Mouse (Mus musculus) embryonic facial prominence, embryonic 15.5 days (tissue): ENCODE results near the gene Recql. TPM values are rescaled to one million over a fixed set of nuclear protein-coding genes. Genes with fewer than 3 reads are reported as not detected.

Experiments used
- ATAC-seq: fragments of 200-750 bp; cut with Nextera tagmentation; 2 replicates; pipeline ENCODE4 v1.8.0; 2017; ENCODE audit warnings: low read depth, moderate TSS enrichment; ENCODE audit not compliant: insufficient number of reproducible peaks, low FRiP score, low TSS enrichment
- H3K27ac ChIP-seq: fragments of 300-500 bp; sonication (generic); replicated peaks from 2 replicates; pipeline ENCODE4 v1.5.1; 2015; ENCODE audit warnings: mild to moderate bottlenecking, inconsistent platforms
- H3K27me3 ChIP-seq: fragments of 300-500 bp; sonication (generic); 2 replicates; pipeline ENCODE4 v1.6.1; 2015; ENCODE audit warnings: inconsistent platforms
- H3K36me3 ChIP-seq: fragments of 300-500 bp; sonication (generic); 2 replicates; pipeline ENCODE4 v1.6.1; 2015; ENCODE audit warnings: mild to moderate bottlenecking, inconsistent platforms
- H3K4me1 ChIP-seq: fragments of 300-500 bp; sonication (generic); 2 replicates; pipeline ENCODE4 v1.6.1; 2015; ENCODE audit warnings: inconsistent platforms
- H3K4me2 ChIP-seq: fragments of 300-500 bp; sonication (generic); replicated peaks from 2 replicates; pipeline ENCODE4 v1.6.1; 2015; ENCODE audit warnings: mild to moderate bottlenecking, inconsistent platforms
- H3K4me3 ChIP-seq: fragments of 300-500 bp; sonication (generic); replicated peaks from 2 replicates; pipeline ENCODE4 v1.5.1; 2015; ENCODE audit warnings: mild to moderate bottlenecking, inconsistent platforms
- H3K9ac ChIP-seq: fragments of 300-500 bp; sonication (generic); 2 replicates; pipeline ENCODE4 v1.6.1; 2015; ENCODE audit warnings: inconsistent platforms
- H3K9me3 ChIP-seq: fragments of 300-500 bp; sonication (generic); replicated peaks from 2 replicates; pipeline ENCODE4 v1.6.1; 2016; ENCODE audit warnings: inconsistent platforms
- WGBS: fragments of 180-500 bp; shearing (Covaris S2); methylation state at CpG from one replicate; pipeline ENCODE4 v1.1.7; 2015; 5-methylcytosine and 5-hydroxymethylcytosine counted together
- polyA plus RNA-seq: library from polyadenylated mRNA; unstranded; fragments of >200 nt; fragmentation: Nextera tagmentation; extraction: Ambion mirVana; gene quantifications from 2 replicates; pipeline ENCODE4 v1.2.1, GENCODE M21; 2015

The Recql gene
- polyA plus RNA-seq, 1 experiment from 2014 or later: 26.2 TPM

DNA sequence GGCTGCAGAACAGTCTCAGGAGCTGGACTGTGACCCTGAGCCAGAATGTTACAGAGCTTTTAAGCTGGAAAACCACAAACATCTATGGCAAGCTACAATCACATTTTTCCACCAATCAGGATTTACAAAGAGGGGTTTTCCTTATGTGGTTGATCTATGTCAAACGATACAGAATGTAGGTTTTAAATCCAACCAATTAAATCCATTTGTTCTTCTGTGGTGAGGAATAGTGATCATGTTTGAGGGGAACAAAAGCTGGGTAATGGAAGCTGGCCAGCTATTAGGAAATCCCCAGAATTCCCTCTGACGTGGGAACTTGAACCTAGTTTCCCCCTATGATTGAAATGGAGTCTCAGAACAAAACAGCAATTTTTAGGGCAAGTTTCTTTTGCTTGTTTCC lies 47.9 kb downstream of the Recql start:
- no peak; the same call in 1 of the 2 replicates for ATAC-seq
- no peaks in the 10 kb centered on the region for H3K27me3 ChIP-seq
- H3K36me3 ChIP-seq: no peaks in the 10 kb centered on the region
- H3K4me3 ChIP-seq: no peak overlapping the region
- 28% methylated on average over 2 of the region's 2 CpGs for WGBS
- H3K4me2 ChIP-seq: no peak overlapping the region
- H3K4me1 ChIP-seq: no peaks in the 10 kb centered on the region
- H3K27ac ChIP-seq: no peak overlapping the region
- H3K9me3 ChIP-seq: no peaks in the 10 kb centered on the region
- no peak overlapping the region for H3K9ac ChIP-seq

DNA sequence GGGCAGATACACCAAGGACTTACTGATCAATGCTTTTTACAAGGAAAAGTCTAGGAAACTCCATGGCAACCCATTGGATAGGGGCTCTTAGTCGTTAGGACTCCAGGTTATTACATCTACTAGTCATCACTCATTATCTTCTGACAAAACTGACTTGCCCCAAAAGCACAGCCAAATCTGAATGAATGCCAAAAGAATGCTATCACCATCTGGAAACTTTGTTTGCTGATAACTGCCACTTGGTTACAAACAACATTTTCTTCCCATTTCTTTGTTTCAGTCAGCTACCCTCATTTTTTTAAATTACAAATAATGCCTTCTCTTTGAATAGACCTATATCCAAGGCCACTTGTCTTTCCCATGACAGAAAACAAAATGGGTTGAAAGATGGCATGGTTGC lies 57.7 kb downstream of the Recql start:
- no peak overlapping the region for H3K4me3 ChIP-seq
- no peak overlapping the region for H3K9ac ChIP-seq
- H3K36me3 ChIP-seq: no peaks in the 10 kb centered on the region
- no peaks in the 10 kb centered on the region for H3K4me1 ChIP-seq
- no peak overlapping the region for H3K4me2 ChIP-seq
- H3K27me3 ChIP-seq: no peaks in the 10 kb centered on the region
- H3K9me3 ChIP-seq: no peaks in the 10 kb centered on the region
- H3K27ac ChIP-seq: no peak overlapping the region
- 84% methylated on average over 1 of the region's 1 CpGs for WGBS
- no peak for ATAC-seq

DNA sequence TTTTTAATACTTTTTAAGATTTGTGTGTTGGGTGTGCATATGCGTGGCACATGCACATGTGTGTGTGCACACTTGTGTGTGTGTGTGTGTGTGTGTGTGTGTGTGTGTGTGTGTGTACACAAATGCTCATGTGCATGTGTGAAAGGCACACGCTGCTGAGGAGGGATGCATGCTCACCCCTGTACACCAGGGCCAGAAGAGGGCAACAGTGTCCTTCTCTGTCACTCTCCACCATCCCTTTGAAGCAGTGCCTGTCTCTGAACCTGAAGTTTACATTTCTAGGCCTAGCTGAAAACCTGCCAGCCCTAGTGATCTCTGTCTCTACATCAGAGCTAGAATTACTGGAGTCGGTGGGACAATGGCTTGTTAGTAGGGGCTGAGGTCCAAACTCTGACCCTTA lies 60.3 kb downstream of the Recql start:
- Histone ChIP-seq H3K36me3 (no peaks in the 10 kb centered on the region), H3K9me3 (no peaks in the 10 kb centered on the region), H3K27ac (no peak overlapping the region), H3K4me1 (no peaks in the 10 kb centered on the region), H3K9ac (no peak overlapping the region), H3K4me3 (no peak overlapping the region), H3K4me2 (no peak overlapping the region), H3K27me3 (no peaks in the 10 kb centered on the region)
- 75% methylated on average over 3 of the region's 3 CpGs for WGBS
- no peak for ATAC-seq

DNA sequence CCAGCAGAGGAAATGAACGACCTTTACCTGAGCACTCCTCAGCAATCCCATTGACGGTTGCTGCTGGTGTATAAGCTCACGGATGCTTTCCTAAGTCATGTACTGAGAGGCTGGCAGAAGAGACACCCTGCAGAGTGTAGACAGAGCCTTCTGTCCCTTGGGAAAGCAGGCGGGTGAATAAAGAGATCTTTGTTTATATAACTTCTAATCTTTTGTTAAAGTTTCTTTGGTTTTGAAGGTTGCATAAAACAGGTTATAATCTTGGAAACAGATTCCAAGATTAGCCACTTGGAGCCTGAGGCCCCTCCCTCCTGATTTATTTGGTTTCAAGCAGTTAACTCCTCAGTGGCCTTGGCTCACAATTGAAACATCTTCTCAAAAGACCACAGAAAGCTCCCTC lies 64.0 kb downstream of the Recql start, which contains the start of gene Slco1a5:
TSS of gene Slco1a5 (minus strand) at position 101 of the 400 bp plus-strand sequence.
- Histone ChIP-seq H3K9me3 (no peaks in the 10 kb centered on the region), H3K36me3 (no peaks in the 10 kb centered on the region), H3K4me1 (no peaks in the 10 kb centered on the region), H3K4me2 (no peak within 1 kb of the TSS), H3K4me3 (no peak within 1 kb of the TSS), H3K9ac (no peak within 1 kb of the TSS), H3K27me3 (no peaks in the 10 kb centered on the region), H3K27ac (no peak within 1 kb of the TSS)
- 20% methylated on average over 4 of the region's 4 CpGs for WGBS
- no peak for ATAC-seq

DNA sequence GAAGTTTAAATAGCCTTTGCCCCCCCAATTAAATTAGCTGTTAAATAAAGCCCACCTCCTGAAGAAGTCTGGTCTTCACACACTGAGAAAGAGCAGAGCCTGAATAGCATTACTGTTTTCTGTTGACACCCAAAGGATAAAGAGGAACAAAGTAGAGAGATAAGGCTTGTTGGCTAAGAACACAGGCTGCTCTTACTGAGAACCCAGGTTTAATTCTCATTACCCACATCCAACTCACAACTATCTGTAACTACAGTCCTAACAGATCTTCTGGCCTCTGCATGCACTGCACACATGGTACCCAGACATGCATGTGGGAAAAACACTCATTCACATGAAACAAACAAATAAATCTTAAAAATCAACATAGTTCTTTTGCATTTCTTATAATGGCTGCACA lies 69.8 kb downstream of the Recql start:
- H3K36me3 ChIP-seq: no peaks in the 10 kb centered on the region
- no peak overlapping the region for H3K27ac ChIP-seq
- H3K4me1 ChIP-seq: no peaks in the 10 kb centered on the region
- no peak overlapping the region for H3K4me3 ChIP-seq
- no peaks in the 10 kb centered on the region for H3K27me3 ChIP-seq
- H3K4me2 ChIP-seq: no peak overlapping the region
- ATAC-seq: no peak
- H3K9me3 ChIP-seq: no peaks in the 10 kb centered on the region
- no peak overlapping the region for H3K9ac ChIP-seq

DNA sequence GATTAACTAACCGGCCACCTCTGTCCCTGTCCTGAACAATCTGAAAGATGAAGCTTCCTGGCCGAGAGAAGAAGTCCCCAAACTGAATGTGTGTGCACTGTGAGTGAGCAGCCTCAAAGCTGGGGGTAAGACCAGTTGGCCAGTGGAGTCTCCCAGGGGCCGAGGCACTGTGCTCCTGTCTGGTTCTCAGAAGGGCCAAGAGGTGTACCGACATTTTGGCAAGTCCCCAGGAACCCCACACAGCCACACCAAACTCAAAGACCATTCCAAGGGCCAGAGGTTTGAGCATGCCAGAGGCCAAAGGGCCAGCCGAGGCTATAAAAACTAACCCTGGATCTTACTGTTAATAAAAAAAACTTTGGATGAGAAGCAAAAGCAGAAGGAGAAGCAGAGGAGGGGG lies 72.6 kb downstream of the Recql start:
- Histone ChIP-seq H3K27me3 (no peaks in the 10 kb centered on the region), H3K4me3 (no peak overlapping the region), H3K36me3 (no peaks in the 10 kb centered on the region), H3K9ac (no peak overlapping the region), H3K9me3 (0 out of 2 replicates have a peak, but pooled peaks cover 3% of the 10 kb centered on the region), H3K4me1 (no peaks in the 10 kb centered on the region), H3K27ac (no peak overlapping the region), H3K4me2 (no peak overlapping the region)
- no peak for ATAC-seq
- 82% methylated on average over 5 of the region's 5 CpGs for WGBS

DNA sequence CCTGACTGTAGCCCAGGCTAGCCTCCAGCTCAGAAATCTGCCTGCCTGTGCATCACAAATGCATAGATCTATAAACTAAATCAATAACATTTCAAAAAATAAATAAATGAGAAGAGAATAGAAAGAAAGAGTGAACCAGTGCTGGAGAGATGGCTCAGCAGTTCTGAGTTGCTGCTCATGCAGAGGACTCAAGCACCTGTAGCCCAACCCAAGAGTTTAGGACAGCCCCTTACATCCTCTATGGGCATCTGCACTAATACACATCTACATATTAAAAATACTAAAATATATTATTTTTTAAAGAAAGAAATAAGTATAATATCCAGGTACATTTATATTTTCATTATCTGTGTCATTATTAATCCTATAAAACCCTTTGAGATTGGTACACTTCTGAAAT lies 81.8 kb downstream of the Recql start:
- no peaks in the 10 kb centered on the region for H3K27me3 ChIP-seq
- no peaks in the 10 kb centered on the region for H3K4me1 ChIP-seq
- no peak overlapping the region for H3K27ac ChIP-seq
- no peak overlapping the region for H3K4me3 ChIP-seq
- no peaks in the 10 kb centered on the region for H3K36me3 ChIP-seq
- H3K9me3 ChIP-seq: 0 out of 2 replicates have a peak, but pooled peaks cover 3% of the 10 kb centered on the region
- no peak overlapping the region for H3K9ac ChIP-seq
- ATAC-seq: no peak
- no peak overlapping the region for H3K4me2 ChIP-seq

Other genes starting within 250 kb of the Recql start
- gene Slco1a6, start 178.6 kb downstream of the Recql start, polyA plus RNA-seq: 0.24 TPM in 1 of 2 replicates, not detected in the other
- gene Iapp, start 88.7 kb downstream of the Recql start, polyA plus RNA-seq: 0.24 TPM in 1 of 2 replicates, not detected in the other
- gene Slco1a5, start 64.1 kb downstream of the Recql start, polyA plus RNA-seq: 0.77 and 0.89 TPM in 2 replicates
- 15.9 and 18.1 TPM in 2 replicates for gene Pyroxd1, start 41.4 kb downstream of the Recql start, polyA plus RNA-seq
- gene Golt1b, start 134 bp upstream of the Recql start, polyA plus RNA-seq: 114 and 116 TPM in 2 replicates
- gene Spx, start 26.4 kb upstream of the Recql start, polyA plus RNA-seq: 0.84 and 0.92 TPM in 2 replicates
- 0.05 TPM in 1 of 2 replicates, not detected in the other for gene Gys2, start 86.0 kb upstream of the Recql start, polyA plus RNA-seq
- gene Ldhb, start 120.9 kb upstream of the Recql start, polyA plus RNA-seq: 211 and 225 TPM in 2 replicates
- 15.2 and 16.0 TPM in 2 replicates for gene Kcnj8, start 184.5 kb upstream of the Recql start, polyA plus RNA-seq